Mouse (Mus musculus) brain, embryonic 14.5 days (tissue): ENCODE measurements around the gene Rtkn2.

ENCODE experiments used
- CTCF ChIP-seq: fragments of 200-500 bp; IDR thresholded peaks from 2 replicates; pipeline ENCODE4 v1.5.1; 2012; ENCODE audit warnings: inconsistent platforms, mild to moderate bottlenecking, moderate library complexity, borderline replicate concordance; ENCODE audit not compliant: insufficient read depth, insufficient read length; ENCODE audit errors: extremely low read depth
- POLR2A ChIP-seq: fragments of 200-500 bp; IDR thresholded peaks from 2 replicates; pipeline ENCODE4 v1.6.1; 2012; ENCODE audit warnings: mild to moderate bottlenecking, inconsistent platforms, borderline replicate concordance; ENCODE audit not compliant: poor library complexity, insufficient read depth, insufficient read length, severe bottlenecking; ENCODE audit errors: extremely low read depth

DNA sequence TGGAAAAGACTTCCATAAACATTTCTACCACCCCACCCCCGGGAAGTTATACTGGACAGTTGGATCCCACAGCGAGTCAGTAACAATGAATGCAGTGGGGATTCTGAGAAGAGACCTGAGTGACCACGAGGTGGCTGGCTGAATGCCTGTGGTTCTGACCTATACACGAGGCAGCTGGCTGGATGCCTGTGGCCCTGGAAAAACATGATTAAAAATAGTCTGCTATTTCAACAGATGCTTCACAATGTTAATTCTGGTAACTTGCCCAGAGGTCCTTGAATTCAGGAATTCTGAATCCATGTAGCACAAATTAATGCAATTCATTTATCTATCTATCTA lies 110.8 kb downstream of the Rtkn2 start:
- TF ChIP-seq CTCF (no peak), POLR2A (no peak)
